Mouse (Mus musculus) heart, embryonic 12.5 days (tissue): ENCODE results near the gene Vamp8. TPM values are rescaled to one million over a fixed set of nuclear protein-coding genes. Genes with fewer than 3 reads are reported as not detected.

ENCODE experiments used
- ATAC-seq: fragments of 200-750 bp; cut with Nextera tagmentation; 2 replicates; pipeline ENCODE4 v1.8.0; 2017; ENCODE audit warnings: moderate TSS enrichment, moderate library complexity; ENCODE audit not compliant: insufficient number of reproducible peaks, low FRiP score
- H3K27ac ChIP-seq: fragments of 300-500 bp; sonication (generic); 2 replicates; pipeline ENCODE4 v1.5.1; 2016; ENCODE audit warnings: mild to moderate bottlenecking, moderate library complexity; ENCODE audit not compliant: poor library complexity, severe bottlenecking
- H3K27me3 ChIP-seq: fragments of 300-500 bp; sonication (generic); replicated peaks from 2 replicates; pipeline ENCODE4 v1.6.1; 2016; ENCODE audit warnings: mild to moderate bottlenecking, moderate library complexity
- H3K36me3 ChIP-seq: fragments of 300-500 bp; sonication (generic); 2 replicates; pipeline ENCODE4 v1.6.1; 2016; ENCODE audit warnings: mild to moderate bottlenecking, moderate library complexity
- H3K4me1 ChIP-seq: fragments of 300-500 bp; sonication (generic); replicated peaks from 2 replicates; pipeline ENCODE4 v1.6.1; 2016; ENCODE audit warnings: mild to moderate bottlenecking
- H3K4me2 ChIP-seq: fragments of 300-500 bp; sonication (generic); 2 replicates; pipeline ENCODE4 v1.6.1; 2016; ENCODE audit warnings: mild to moderate bottlenecking, moderate library complexity
- H3K4me3 ChIP-seq: fragments of 300-500 bp; sonication (generic); 2 replicates; pipeline ENCODE4 v1.5.1; 2016; ENCODE audit warnings: mild to moderate bottlenecking
- H3K9ac ChIP-seq: fragments of 300-500 bp; sonication (generic); 2 replicates; pipeline ENCODE4 v1.6.1; 2016; ENCODE audit warnings: mild to moderate bottlenecking, moderate library complexity
- H3K9me3 ChIP-seq: fragments of 300-500 bp; sonication (generic); replicated peaks from 2 replicates; pipeline ENCODE4 v1.6.1; 2016; ENCODE audit warnings: mild to moderate bottlenecking, moderate library complexity
- WGBS: fragments of 180-500 bp; shearing (Covaris S2); methylation state at CpG from one replicate; pipeline ENCODE4 v1.1.7; 2016; 5-methylcytosine and 5-hydroxymethylcytosine counted together
- polyA plus RNA-seq: library from polyadenylated mRNA; unstranded; fragments of >200 nt; fragmentation: Nextera tagmentation; extraction: Ambion mirVana; gene quantifications from 2 replicates; pipeline ENCODE4 v1.2.1, GENCODE M21; 2016

The Vamp8 gene
- polyA plus RNA-seq, 1 experiment from 2014 or later: 111 TPM

DNA sequence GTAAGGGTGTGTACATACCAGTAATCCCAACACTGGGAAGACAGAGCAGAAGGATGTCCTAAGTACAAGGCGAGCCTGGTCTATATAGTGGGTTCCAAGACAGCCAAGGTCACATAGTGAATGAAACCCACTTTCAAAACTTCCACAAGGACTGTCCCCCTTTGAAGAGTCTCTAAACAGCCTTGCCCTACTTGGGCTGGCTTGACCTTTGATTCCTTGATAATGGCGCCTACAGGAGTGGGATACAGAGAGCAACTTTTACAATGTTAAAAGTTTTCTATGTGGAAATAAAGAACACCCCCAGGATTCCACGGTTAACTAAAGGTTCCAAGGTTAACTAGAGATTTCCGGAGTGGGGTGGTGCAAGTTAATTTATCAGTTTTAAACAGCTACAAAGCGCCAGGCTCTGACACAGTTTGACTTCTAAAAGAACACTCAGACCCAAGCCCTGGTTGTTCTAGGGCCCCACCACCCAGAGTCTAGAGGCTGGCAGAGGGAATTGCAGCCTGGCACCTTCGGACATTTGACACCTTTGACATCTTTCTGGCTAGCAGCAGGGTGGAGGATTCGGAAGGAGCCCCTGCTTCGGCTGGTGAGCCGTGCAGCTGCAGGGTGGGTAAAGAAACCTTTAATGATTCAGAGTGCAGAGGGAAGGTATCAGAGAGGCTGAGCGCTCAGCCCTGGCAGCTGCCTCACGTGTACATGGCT lies 30.5 kb downstream of the Vamp8 start:
- H3K27me3 ChIP-seq: no peaks in the 10 kb centered on the region
- H3K27ac ChIP-seq: no peak overlapping the region
- H3K4me3 ChIP-seq: no peak overlapping the region
- 82% methylated on average over 11 of the region's 11 CpGs for WGBS
- peaks cover 32% of the 10 kb centered on the region for H3K36me3 ChIP-seq
- peak overlapping the region; percentile 84; the same call in 1 of the 2 replicates for H3K4me2 ChIP-seq
- 0 out of 2 replicates have a peak overlapping the region, but pooled peaks have one; percentile 6 for H3K9ac ChIP-seq
- H3K9me3 ChIP-seq: no peaks in the 10 kb centered on the region
- peaks cover 39% of the 10 kb centered on the region for H3K4me1 ChIP-seq
- ATAC-seq: no peak

DNA sequence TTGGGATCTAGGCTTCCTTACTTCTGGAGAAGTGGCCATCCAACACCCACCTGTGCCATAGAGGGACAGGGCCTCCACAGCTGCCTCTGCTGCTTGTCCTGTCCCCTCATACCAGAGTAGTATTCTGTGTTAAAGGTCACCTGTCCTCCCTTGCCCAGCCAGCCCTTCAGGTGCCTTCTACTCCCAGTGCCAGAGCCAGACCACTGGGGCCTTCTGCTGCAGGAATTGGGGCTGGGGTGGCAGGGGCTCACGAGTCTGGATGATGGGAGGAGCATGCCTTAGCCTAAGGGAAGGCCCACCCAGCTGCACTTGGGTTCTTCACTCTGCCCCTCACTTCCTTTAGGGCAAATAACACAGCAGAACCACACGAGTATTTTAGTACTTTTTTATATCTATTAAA lies 31.2 kb downstream of the Vamp8 start:
- 74% methylated on average over 2 of the region's 2 CpGs for WGBS
- Histone ChIP-seq H3K9ac (no peak overlapping the region), H3K4me1 (peaks cover 46% of the 10 kb centered on the region), H3K27me3 (no peaks in the 10 kb centered on the region), H3K9me3 (no peaks in the 10 kb centered on the region), H3K4me3 (no peak overlapping the region), H3K27ac (no peak overlapping the region), H3K36me3 (peaks cover 32% of the 10 kb centered on the region), H3K4me2 (no peak overlapping the region)
- no peak for ATAC-seq

DNA sequence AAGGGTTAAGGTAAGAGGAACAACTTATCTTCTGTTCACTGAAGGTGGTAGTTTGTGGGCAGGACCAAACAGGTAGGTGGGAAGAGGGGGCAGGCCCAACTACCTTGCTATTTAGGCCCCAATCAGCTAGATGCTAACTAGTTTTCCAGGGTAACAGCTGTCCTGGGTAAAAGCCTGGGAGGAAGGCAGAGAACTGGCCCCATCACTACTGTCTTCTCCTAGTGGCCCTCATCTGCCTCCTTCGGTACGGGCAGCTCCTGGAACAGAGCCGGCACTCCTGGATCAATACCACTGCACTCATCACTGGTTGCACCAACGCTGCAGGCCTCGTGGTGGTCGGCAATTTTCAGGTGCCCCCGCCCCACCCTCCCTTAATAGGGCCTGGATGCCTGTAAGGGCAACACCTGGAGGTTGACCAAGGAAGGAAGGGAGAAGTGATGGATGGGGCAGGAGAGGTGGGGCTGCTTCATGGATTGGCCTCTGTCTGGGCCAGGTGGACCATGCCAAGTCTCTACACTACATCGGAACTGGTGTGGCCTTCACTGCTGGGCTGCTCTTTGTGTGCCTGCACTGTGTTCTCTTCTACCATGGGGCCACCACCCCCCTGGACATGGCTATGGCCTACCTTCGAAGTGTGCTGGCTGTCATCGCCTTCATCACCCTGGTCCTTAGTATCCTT lies 32.3 kb downstream of the Vamp8 start:
- Histone ChIP-seq H3K4me2 (no peak overlapping the region), H3K27me3 (no peaks in the 10 kb centered on the region), H3K4me1 (peaks cover 54% of the 10 kb centered on the region), H3K4me3 (no peak overlapping the region), H3K27ac (no peak overlapping the region), H3K9me3 (no peaks in the 10 kb centered on the region), H3K9ac (peak overlapping the region; percentile 29; the same call in 1 of the 2 replicates), H3K36me3 (peaks cover 32% of the 10 kb centered on the region)
- no peak for ATAC-seq
- WGBS: 84% methylated on average over 10 of the region's 10 CpGs

DNA sequence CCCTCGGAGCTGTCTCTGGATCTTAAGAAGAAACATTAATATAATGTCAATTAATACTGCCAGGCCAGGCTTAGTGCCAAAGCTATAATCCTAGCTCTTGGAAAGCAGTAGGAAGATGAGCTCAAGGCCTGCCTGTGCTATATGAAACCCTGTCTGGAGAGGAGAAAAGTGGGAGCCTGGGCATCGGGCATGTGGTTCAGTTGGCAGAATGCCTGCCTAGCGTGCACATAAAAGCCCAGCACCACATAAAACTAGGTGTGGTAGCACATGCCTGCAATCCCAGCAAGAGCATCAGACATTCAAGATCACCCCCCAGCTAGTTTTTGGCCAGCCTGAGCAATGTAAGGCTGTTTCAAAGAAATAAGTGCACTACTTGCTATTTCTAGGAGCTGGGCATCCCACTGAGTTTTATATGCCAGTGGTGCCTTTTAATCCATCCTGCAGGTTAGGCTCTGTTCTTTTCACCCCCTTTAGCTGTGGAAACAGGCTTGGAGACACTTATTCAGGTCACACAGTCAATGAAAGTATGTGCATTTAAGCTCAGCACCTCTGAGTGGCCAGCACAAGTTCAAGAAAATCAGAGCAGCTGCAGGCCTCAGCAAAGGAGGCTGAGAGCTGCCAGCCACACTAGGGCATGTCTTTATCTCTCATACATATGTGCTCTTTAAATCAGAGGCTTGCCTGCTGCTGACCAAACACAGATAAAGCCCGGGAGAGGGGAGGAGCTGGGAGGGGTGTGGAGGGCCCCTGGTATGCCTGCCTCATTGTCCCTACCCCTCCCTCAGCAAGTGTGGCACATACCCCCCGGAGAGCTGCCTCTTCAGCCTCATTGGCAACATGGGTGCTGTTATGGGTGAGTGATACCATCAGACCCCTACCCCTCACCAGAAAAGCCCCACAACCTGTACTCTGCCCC lies 33.1 kb downstream of the Vamp8 start:
- no peak overlapping the region for H3K4me3 ChIP-seq
- H3K27me3 ChIP-seq: no peaks in the 10 kb centered on the region
- H3K9me3 ChIP-seq: no peaks in the 10 kb centered on the region
- ATAC-seq: no peak
- H3K27ac ChIP-seq: no peak overlapping the region
- H3K36me3 ChIP-seq: peaks cover 32% of the 10 kb centered on the region
- 55% methylated on average over 5 of the region's 5 CpGs for WGBS
- H3K9ac ChIP-seq: peak overlapping the region; percentile 29; the same call in 1 of the 2 replicates
- peaks cover 62% of the 10 kb centered on the region for H3K4me1 ChIP-seq
- no peak overlapping the region for H3K4me2 ChIP-seq

DNA sequence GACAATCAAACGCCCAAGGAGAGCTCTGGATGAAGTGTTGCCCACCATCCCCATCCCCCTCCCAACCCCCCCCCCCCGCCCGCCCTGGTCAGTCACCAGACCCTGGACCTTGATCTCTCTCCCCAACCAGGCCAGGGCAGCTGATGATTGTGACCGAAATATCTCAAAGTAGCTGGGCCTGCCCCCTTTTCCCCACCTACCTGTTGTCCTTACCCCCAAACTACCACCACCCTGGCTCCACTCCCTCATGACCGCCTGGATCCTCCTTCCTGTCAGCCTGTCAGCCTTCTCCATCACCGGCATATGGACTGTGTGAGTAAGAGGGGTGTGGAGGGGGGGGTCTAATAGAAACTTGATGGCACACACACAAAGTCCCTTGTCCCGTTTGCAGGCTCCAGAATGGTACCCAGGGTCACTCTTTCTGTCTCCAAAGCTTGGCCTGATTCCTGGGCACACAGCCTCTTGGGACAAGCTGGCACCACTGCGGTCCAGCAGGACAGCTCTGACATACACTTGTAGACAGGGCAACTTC lies 34.4 kb downstream of the Vamp8 start:
- WGBS: 36% methylated on average over 6 of the region's 8 CpGs
- H3K4me2 ChIP-seq: peak overlapping the region; percentile 79
- H3K4me1 ChIP-seq: peaks cover 63% of the 10 kb centered on the region
- H3K27ac ChIP-seq: no peak overlapping the region
- peak overlapping the region; percentile 79 for H3K9ac ChIP-seq
- H3K36me3 ChIP-seq: peaks cover 33% of the 10 kb centered on the region
- ATAC-seq: no peak
- H3K4me3 ChIP-seq: peak overlapping the region; percentile 65
- H3K27me3 ChIP-seq: no peaks in the 10 kb centered on the region
- no peaks in the 10 kb centered on the region for H3K9me3 ChIP-seq

DNA sequence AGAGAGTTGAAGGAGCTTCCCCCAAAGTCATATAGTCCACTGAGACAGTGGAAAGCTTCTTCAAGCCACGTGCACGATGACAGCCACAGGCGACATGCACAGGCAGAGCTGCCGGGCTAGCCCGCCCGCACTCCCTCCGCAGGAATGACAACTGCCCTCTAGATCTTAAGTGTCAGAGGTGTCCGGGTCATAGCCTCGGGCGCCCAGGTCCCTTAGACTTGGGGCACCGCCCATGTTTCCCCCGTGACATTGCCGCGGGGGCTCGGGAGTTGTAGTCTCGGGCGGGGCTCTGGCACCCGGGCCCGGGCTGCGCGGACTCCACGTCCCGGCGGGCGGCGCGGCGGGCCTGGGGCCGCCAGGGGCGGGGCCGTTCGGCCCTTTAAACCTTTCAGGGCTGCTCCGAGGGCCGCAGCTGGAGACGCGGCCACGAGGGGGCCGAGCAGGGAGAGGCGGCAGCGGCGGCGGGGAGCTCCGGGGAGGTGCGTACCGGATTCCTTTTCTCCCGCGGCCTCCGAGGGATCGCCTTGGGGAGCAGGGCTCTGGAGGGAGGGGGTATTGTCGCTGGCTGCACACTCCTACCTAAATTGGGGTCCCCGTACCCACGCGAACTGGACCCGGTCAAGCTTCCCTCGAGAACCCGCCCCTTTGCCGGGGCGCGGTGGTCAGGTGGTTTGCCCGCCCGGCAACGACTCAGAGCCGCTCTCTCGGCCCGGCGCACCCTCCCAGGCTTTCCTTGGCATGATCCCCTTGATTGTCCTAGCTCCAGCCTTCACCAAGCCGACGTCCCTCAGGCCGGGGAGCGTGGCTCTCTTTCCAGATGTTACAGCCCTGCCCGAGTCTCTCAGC lies 35.2 kb downstream of the Vamp8 start, which contains the start of gene Tmem150a:
Gene Tmem150a (plus strand): TSS at position 382 of the 846 bp plus-strand sequence.
- Histone ChIP-seq H3K9me3 (no peaks in the 10 kb centered on the region), H3K27ac (peak within 1 kb of the TSS; percentile 8; the same call in 1 of the 2 replicates), H3K36me3 (peaks cover 36% of the 10 kb centered on the region)

DNA sequence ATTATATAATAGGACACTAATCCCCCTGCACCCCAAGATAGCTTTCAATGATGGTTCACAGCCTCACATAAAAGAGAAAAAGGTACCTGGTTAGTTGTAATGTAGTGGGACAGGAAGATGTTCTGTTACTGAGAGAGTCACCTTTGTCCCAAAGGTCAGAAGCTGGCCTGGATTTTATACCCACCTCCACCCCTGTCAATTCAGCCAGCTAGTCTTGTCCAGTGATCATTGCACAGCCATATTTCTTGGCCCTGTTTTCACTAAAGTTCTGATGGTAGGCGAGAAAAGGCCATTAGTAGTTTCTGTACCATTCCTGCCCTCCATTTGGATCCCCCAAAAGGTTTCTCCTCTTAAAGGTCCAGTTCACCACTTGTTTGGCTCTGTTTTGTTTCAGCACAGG lies 36.5 kb downstream of the Vamp8 start:
- H3K36me3 ChIP-seq: peaks cover 36% of the 10 kb centered on the region
- no peak overlapping the region for H3K9ac ChIP-seq
- H3K27me3 ChIP-seq: no peaks in the 10 kb centered on the region
- no peak for ATAC-seq
- H3K27ac ChIP-seq: no peak overlapping the region
- no peaks in the 10 kb centered on the region for H3K9me3 ChIP-seq
- no peak overlapping the region for H3K4me3 ChIP-seq
- no peak overlapping the region for H3K4me2 ChIP-seq
- peaks cover 60% of the 10 kb centered on the region for H3K4me1 ChIP-seq
- WGBS: 76% methylated on average over 1 of the region's 1 CpGs

More for the DNA sequence above, 35.2 kb downstream of the Vamp8 start, which contains the start of gene Tmem150a:
- peak within 1 kb of the TSS; percentile 65 for H3K4me3 ChIP-seq
- H3K9ac ChIP-seq: peak within 1 kb of the TSS; percentile 79
- H3K4me1 ChIP-seq: peaks cover 61% of the 10 kb centered on the region
- WGBS: under 1% methylated on average over 69 of the region's 71 CpGs
- H3K4me2 ChIP-seq: peak within 1 kb of the TSS; percentile 79
- H3K27me3 ChIP-seq: no peaks in the 10 kb centered on the region
- ATAC-seq: peak; percentile 89

DNA sequence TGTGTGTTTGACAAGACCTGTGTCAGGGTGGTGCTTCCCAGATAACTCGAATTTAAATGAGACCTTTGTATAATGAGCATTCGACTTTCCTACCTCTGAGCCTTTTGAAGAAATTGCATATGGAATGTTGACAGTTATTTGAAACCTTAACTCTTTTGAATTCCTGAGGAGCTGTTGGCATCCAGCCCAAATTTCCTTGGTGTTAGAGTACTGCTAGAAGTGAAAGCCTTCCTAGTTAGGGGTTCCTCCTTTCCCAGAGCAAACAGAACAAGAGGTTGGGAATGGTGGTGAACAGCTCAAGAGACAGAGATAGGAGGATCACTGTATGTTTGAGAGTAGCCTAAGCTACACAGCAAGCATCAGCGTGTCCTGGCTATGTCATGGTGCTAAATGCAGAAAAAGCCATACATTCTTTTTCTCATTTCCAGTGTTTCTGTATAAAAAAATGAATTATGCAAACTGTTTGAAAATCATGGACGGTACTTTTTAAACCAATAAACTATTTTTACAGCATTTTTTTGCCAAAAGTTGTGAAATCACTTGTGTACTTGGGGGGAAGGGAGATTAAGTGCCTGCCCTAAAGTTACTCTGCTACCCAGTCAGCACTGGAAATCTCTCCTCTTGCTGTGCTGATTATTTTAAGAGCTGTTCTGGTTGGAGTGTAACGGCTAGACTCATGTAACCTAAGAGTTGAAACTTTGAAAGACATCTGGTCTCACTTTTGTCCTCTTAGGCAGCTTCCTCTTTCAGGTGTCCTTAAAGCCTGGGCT lies 37.7 kb downstream of the Vamp8 start:
- H3K36me3 ChIP-seq: peaks cover 30% of the 10 kb centered on the region
- ATAC-seq: no peak
- no peaks in the 10 kb centered on the region for H3K27me3 ChIP-seq
- 61% methylated on average over 5 of the region's 5 CpGs for WGBS
- H3K9me3 ChIP-seq: no peaks in the 10 kb centered on the region
- H3K4me1 ChIP-seq: peaks cover 67% of the 10 kb centered on the region
- no peak overlapping the region for H3K4me2 ChIP-seq
- no peak overlapping the region for H3K9ac ChIP-seq
- H3K4me3 ChIP-seq: no peak overlapping the region
- 0 out of 2 replicates have a peak overlapping the region, but pooled peaks have one; percentile 35 for H3K27ac ChIP-seq

DNA sequence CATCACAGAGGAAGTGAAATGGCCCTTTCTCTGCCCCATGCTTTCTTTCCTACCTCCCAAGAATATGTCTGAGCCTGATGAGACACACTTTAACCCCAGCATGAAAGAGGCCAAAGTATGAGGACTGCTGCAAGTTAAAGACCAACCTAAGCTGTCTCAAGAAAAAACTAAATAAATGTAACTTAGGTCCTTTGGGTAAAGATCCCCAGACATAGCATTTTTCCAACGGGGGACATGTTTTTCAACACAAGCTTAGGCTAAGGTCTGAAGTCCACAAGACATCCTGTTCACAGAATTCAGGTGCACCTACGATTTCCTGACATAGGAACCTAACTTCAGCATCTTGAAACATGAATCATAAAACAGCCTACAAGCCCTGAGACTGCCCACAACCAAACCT lies 40.3 kb downstream of the Vamp8 start:
- Histone ChIP-seq H3K9ac (no peak overlapping the region), H3K27me3 (no peaks in the 10 kb centered on the region), H3K36me3 (peaks cover 27% of the 10 kb centered on the region), H3K4me1 (peaks cover 49% of the 10 kb centered on the region), H3K27ac (no peak overlapping the region), H3K9me3 (no peaks in the 10 kb centered on the region), H3K4me2 (no peak overlapping the region), H3K4me3 (no peak overlapping the region)
- WGBS: 89% methylated on average over 2 of the region's 2 CpGs
- no peak for ATAC-seq
